Mouse (Mus musculus): ENCODE data around the gene 4931428L18Rik. TPM values are rescaled to one million over a fixed set of nuclear protein-coding genes. Genes with fewer than 3 reads are reported as not detected.

4931428L18Rik gene
- total RNA-seq, 1 experiment from 2014 or later: 3.7 TPM

GRCm38 (mm10) chr1:31094792-31095191 lies 127.7 kb downstream of the 4931428L18Rik start:
- ATAC-seq (replicated peaks in 1 of 2; ENCODE audit: insufficient read depth in 1 of 2, low FRiP score in 2 of 2, low TSS enrichment in 1 of 2, low read depth in 1 of 2, poor library complexity in 2 of 2, severe bottlenecking in 2 of 2): no peak

- no peak for ATAC-seq (replicated peaks in 1 of 2; ENCODE audit: insufficient read depth in 1 of 2, low FRiP score in 2 of 2, low TSS enrichment in 1 of 2, low read depth in 1 of 2, poor library complexity in 2 of 2, severe bottlenecking in 2 of 2)
Measured at GRCm38 (mm10) chr1:31093939-31094338, 128.5 kb downstream of the 4931428L18Rik start.

GRCm38 (mm10) chr1:31088686-31089085 lies 133.8 kb downstream of the 4931428L18Rik start:
- ATAC-seq (replicated peaks in 1 of 2; ENCODE audit: insufficient read depth in 1 of 2, low FRiP score in 2 of 2, low TSS enrichment in 1 of 2, low read depth in 1 of 2, poor library complexity in 2 of 2, severe bottlenecking in 2 of 2): no peak

GRCm38 (mm10) chr1:31072523-31073370 lies 149.7 kb downstream of the 4931428L18Rik start:
- ATAC-seq (replicated peaks in 1 of 2; ENCODE audit: insufficient read depth in 1 of 2, low FRiP score in 2 of 2, low TSS enrichment in 1 of 2, low read depth in 1 of 2, poor library complexity in 2 of 2, severe bottlenecking in 2 of 2): no peak

- no peak for ATAC-seq (replicated peaks in 1 of 2; ENCODE audit: insufficient read depth in 1 of 2, low FRiP score in 2 of 2, low TSS enrichment in 1 of 2, low read depth in 1 of 2, poor library complexity in 2 of 2, severe bottlenecking in 2 of 2)
Measured at GRCm38 (mm10) chr1:31071209-31071608, 151.3 kb downstream of the 4931428L18Rik start.

GRCm38 (mm10) chr1:31064817-31065740 lies 157.4 kb downstream of the 4931428L18Rik start:
- ATAC-seq (replicated peaks in 1 of 2; ENCODE audit: insufficient read depth in 1 of 2, low FRiP score in 2 of 2, low TSS enrichment in 1 of 2, low read depth in 1 of 2, poor library complexity in 2 of 2, severe bottlenecking in 2 of 2): no peak

- ATAC-seq (replicated peaks in 1 of 2; ENCODE audit: insufficient read depth in 1 of 2, low FRiP score in 2 of 2, low TSS enrichment in 1 of 2, low read depth in 1 of 2, poor library complexity in 2 of 2, severe bottlenecking in 2 of 2): no peak
Measured at GRCm38 (mm10) chr1:31059806-31060205, 162.7 kb downstream of the 4931428L18Rik start.

- ATAC-seq (replicated peaks in 1 of 2; ENCODE audit: insufficient read depth in 1 of 2, low FRiP score in 2 of 2, low TSS enrichment in 1 of 2, low read depth in 1 of 2, poor library complexity in 2 of 2, severe bottlenecking in 2 of 2): no peak
Measured at GRCm38 (mm10) chr1:31058861-31059351, 163.6 kb downstream of the 4931428L18Rik start.

GRCm38 (mm10) chr1:31058196-31058595 lies 164.3 kb downstream of the 4931428L18Rik start:
- ATAC-seq (replicated peaks in 1 of 2; ENCODE audit: insufficient read depth in 1 of 2, low FRiP score in 2 of 2, low TSS enrichment in 1 of 2, low read depth in 1 of 2, poor library complexity in 2 of 2, severe bottlenecking in 2 of 2): no peak

GRCm38 (mm10) chr1:31051370-31051921 lies 171.0 kb downstream of the 4931428L18Rik start:
- no peak for ATAC-seq (replicated peaks in 1 of 2; ENCODE audit: insufficient read depth in 1 of 2, low FRiP score in 2 of 2, low TSS enrichment in 1 of 2, low read depth in 1 of 2, poor library complexity in 2 of 2, severe bottlenecking in 2 of 2)

- ATAC-seq (replicated peaks in 1 of 2; ENCODE audit: insufficient read depth in 1 of 2, low FRiP score in 2 of 2, low TSS enrichment in 1 of 2, low read depth in 1 of 2, poor library complexity in 2 of 2, severe bottlenecking in 2 of 2): peak; percentile 40 to 75; a peak in 2 of 4 replicates
Measured at GRCm38 (mm10) chr1:31049954-31050652, 172.4 kb downstream of the 4931428L18Rik start.

GRCm38 (mm10) chr1:31043208-31043607 lies 179.3 kb downstream of the 4931428L18Rik start:
- ATAC-seq (replicated peaks in 1 of 2; ENCODE audit: insufficient read depth in 1 of 2, low FRiP score in 2 of 2, low TSS enrichment in 1 of 2, low read depth in 1 of 2, poor library complexity in 2 of 2, severe bottlenecking in 2 of 2): no peak

- ATAC-seq (replicated peaks in 1 of 2; ENCODE audit: insufficient read depth in 1 of 2, low FRiP score in 2 of 2, low TSS enrichment in 1 of 2, low read depth in 1 of 2, poor library complexity in 2 of 2, severe bottlenecking in 2 of 2): no peak
Measured at GRCm38 (mm10) chr1:31042793-31043192, 179.7 kb downstream of the 4931428L18Rik start.

- 0 out of 4 replicates have a peak, but pooled peaks of 1 of the 2 experiments have one; percentile 17 for ATAC-seq (replicated peaks in 1 of 2; ENCODE audit: insufficient read depth in 1 of 2, low FRiP score in 2 of 2, low TSS enrichment in 1 of 2, low read depth in 1 of 2, poor library complexity in 2 of 2, severe bottlenecking in 2 of 2)
Measured at GRCm38 (mm10) chr1:31033851-31034534, 188.5 kb downstream of the 4931428L18Rik start.

GRCm38 (mm10) chr1:31032351-31032750 lies 190.1 kb downstream of the 4931428L18Rik start:
- no peak for ATAC-seq (replicated peaks in 1 of 2; ENCODE audit: insufficient read depth in 1 of 2, low FRiP score in 2 of 2, low TSS enrichment in 1 of 2, low read depth in 1 of 2, poor library complexity in 2 of 2, severe bottlenecking in 2 of 2)

- no peak for ATAC-seq (replicated peaks in 1 of 2; ENCODE audit: insufficient read depth in 1 of 2, low FRiP score in 2 of 2, low TSS enrichment in 1 of 2, low read depth in 1 of 2, poor library complexity in 2 of 2, severe bottlenecking in 2 of 2)
Measured at GRCm38 (mm10) chr1:31023173-31023572, 199.3 kb downstream of the 4931428L18Rik start.
